ENCODE assay signal across 9 mouse cellular contexts in the genomic region with DNA sequence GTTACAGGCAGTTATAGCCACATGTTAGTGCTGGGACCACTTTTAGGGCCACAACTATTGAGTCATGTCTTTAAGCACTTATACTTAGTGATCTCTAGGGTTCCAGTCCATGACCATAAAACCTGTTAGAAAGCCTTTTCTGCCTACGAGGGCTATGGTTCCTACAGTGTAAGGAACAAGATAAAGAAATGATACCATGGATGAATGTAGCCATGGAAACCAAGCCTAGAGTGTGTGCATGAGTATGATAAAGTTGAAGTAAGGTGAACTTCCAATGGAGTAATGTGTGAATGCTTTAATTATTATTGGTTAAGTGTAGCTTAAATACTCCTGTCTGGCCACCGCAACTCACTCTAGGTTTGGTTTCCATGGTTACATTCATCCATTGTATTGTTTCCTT. TPM values are rescaled to one million over a fixed set of nuclear protein-coding genes. Genes with fewer than 3 reads are reported as not detected.
A peak's percentile ranks its signal among the peaks of the same experiment; 100 is the strongest.
DNase-seq lines count a peak whose midpoint lies in the region; ATAC-seq and TF ChIP-seq lines count a peak whose summit lies in the region.
"Had no signal": no experiment of that assay in that cellular context is flagged by ENCODE, and none has a peak within 500 bp of the region (broad histone marks: within the 10 kb centered on the region; RNA-seq: fewer than 3 reads in every experiment).

No protein-coding gene starts in this region.

- H3K9ac ChIP-seq in embryonic facial prominence, embryonic 15.5 days = no peak overlapping the region
- no peak overlapping the region for H3K9ac ChIP-seq in intestine, postnatal 0 days (ENCODE audit: low read depth, low read length)

- no peak overlapping the region for H3ac ChIP-seq in myocyte (ENCODE audit: control insufficient read depth, insufficient read length)

- H3K4me1 ChIP-seq in lung, adult 2 months (ENCODE audit: control insufficient read depth, insufficient read depth, low read length) = peaks cover 12% of the 10 kb centered on the region
- peaks cover 10% of the 10 kb centered on the region for H3K4me1 ChIP-seq in embryonic facial prominence, embryonic 15.5 days
- peaks cover 4% of the 10 kb centered on the region; the same call in 1 of the 2 replicates for H3K4me1 ChIP-seq in intestine, postnatal 0 days (replicated peaks; ENCODE audit: control insufficient read depth, insufficient read depth, low read length)

- peak overlapping the region; percentile 52 for H3K4me2 ChIP-seq in embryonic facial prominence, embryonic 15.5 days (replicated peaks)
- peak overlapping the region; percentile 56; the same call in 1 of the 2 replicates for H3K4me2 ChIP-seq in intestine, postnatal 0 days (replicated peaks; ENCODE audit: low read depth)
- peak overlapping the region; percentile 70 for H3K4me2 ChIP-seq in myocyte (ENCODE audit: low read depth)

- H3K27ac ChIP-seq in embryonic facial prominence, embryonic 15.5 days (replicated peaks) = no peak overlapping the region
- no peak overlapping the region for H3K27ac ChIP-seq in intestine, postnatal 0 days (ENCODE audit: low read depth, low read length)

- peaks cover 27% of the 10 kb centered on the region; the same call in 1 of the 2 replicates for H3K36me3 ChIP-seq in embryonic facial prominence, embryonic 15.5 days
- 0 out of 2 replicates have a peak, but pooled peaks cover 4% of the 10 kb centered on the region for H3K36me3 ChIP-seq in intestine, postnatal 0 days (ENCODE audit: control insufficient read depth, insufficient read depth)
- H3K36me3 ChIP-seq in myocyte (ENCODE audit: control insufficient read depth, insufficient read depth) = peaks cover 46% of the 10 kb centered on the region

- 57% methylated on average over 2 of the region's 2 CpGs for WGBS in lung, adult 2 months
- 93% methylated on average over 2 of the region's 2 CpGs for WGBS in embryonic facial prominence, embryonic 15.5 days
- 60% methylated on average over 2 of the region's 2 CpGs for WGBS in intestine, postnatal 0 days

- TF ChIP-seq CTCF in lung, adult 2 months (IDR thresholded peaks at IDR 0.05; ENCODE audit: insufficient read depth, low read length) = no peak
- no peak for TF ChIP-seq CTCF in intestine, postnatal 0 days (IDR thresholded peaks at IDR 0.05; ENCODE audit: low read depth)

- no peak for TF ChIP-seq POLR2A in lung, adult 2 months (IDR thresholded peaks at IDR 0.05; ENCODE audit: borderline replicate concordance, extremely low read depth, low read depth, low read length)
- TF ChIP-seq POLR2A in myocyte (IDR thresholded peaks at IDR 0.05; ENCODE audit: insufficient read length, low read depth) = no peak

- no peak for DNase-seq in lung, adult 2 months
- DNase-seq in lung, postnatal 10 days = no peak
- no peak for DNase-seq in layer of hippocampus, adult 8-10 months (ENCODE audit: low spot score in 2 of 2)
- no peak for DNase-seq in urinary bladder, postnatal 36 days (ENCODE audit: low spot score in 2 of 2)
- no peak for DNase-seq in retina, postnatal 1 day
- DNase-seq: thymus, adult 2 months had no signal

- H3K4me3 ChIP-seq in lung, adult 2 months (replicated peaks; ENCODE audit: extremely low read depth, low read depth, low read length) = peak overlapping the region; percentile 16
- H3K4me3 ChIP-seq in embryonic facial prominence, embryonic 15.5 days (replicated peaks) = peak overlapping the region; percentile 88; the same call in 1 of the 2 replicates
- H3K4me3 ChIP-seq in intestine, postnatal 0 days (ENCODE audit: low read depth, low read length) = peak overlapping the region; percentile 92
- peak overlapping the region; percentile 76 for H3K4me3 ChIP-seq in myocyte

- no peak for ATAC-seq in embryonic facial prominence, embryonic 15.5 days (ENCODE audit: insufficient number of reproducible peaks, low FRiP score, low TSS enrichment, low read depth)
- no peak for ATAC-seq in intestine, postnatal 0 days

- no peaks in the 10 kb centered on the region for H3K9me3 ChIP-seq in embryonic facial prominence, embryonic 15.5 days (replicated peaks)
- peaks cover 4% of the 10 kb centered on the region; the same call in 1 of the 2 replicates for H3K9me3 ChIP-seq in intestine, postnatal 0 days (ENCODE audit: control insufficient read depth)

- H3K27me3 ChIP-seq in embryonic facial prominence, embryonic 15.5 days = no peaks in the 10 kb centered on the region
- H3K27me3 ChIP-seq in intestine, postnatal 0 days (replicated peaks; ENCODE audit: control insufficient read depth, insufficient read depth, low read length) = no peaks in the 10 kb centered on the region
- no peaks in the 10 kb centered on the region for H3K27me3 ChIP-seq in myocyte (ENCODE audit: control insufficient read depth, insufficient read depth, insufficient read length)

- peaks cover 65% of the 10 kb centered on the region for H3K79me2 ChIP-seq in myocyte (ENCODE audit: control insufficient read depth, insufficient read depth)

TF ChIP-seq in myocyte, 11 proteins besides CTCF, POLR2A, EP300 and RAD21:
- no peak for TF ChIP-seq CEBPB (IDR thresholded peaks at IDR 0.05; ENCODE audit: insufficient read depth, poor library complexity, severe bottlenecking)
- no peak for TF ChIP-seq SRF (IDR thresholded peaks at IDR 0.05; ENCODE audit: control insufficient read depth, insufficient read length, low read depth)
- TF ChIP-seq TCF3 (IDR thresholded peaks at IDR 0.05; ENCODE audit: insufficient read length, low read depth) = no peak
- TF ChIP-seq E2F4 (IDR thresholded peaks at IDR 0.05; ENCODE audit: insufficient read depth) = no peak
- TF ChIP-seq MYOG (IDR thresholded peaks at IDR 0.05; ENCODE audit: control insufficient read depth in 1 of 3, insufficient read depth in 1 of 3, insufficient read length in 2 of 3, low read depth in 2 of 3) = no peak
- TF ChIP-seq POLR2AphosphoS2 (IDR thresholded peaks at IDR 0.05; ENCODE audit: insufficient read length, low read depth) = no peak
- TF ChIP-seq USF1 (IDR thresholded peaks at IDR 0.05; ENCODE audit: low read depth) = no peak
- TF ChIP-seq TCF12 (IDR thresholded peaks at IDR 0.05; ENCODE audit: insufficient read depth, poor library complexity, severe bottlenecking) = no peak
- TF ChIP-seq MAX (IDR thresholded peaks at IDR 0.05; ENCODE audit: low read depth) = no peak

RNA-seq across cellular contexts. Expression of gene Resf1, which starts 1.8 kb away (rescaled TPM):
- polyA plus RNA-seq in lung, adult 2 months (2012; rRNA removed) = 11.4 and 20.4 TPM in 2 replicates
- 39.9 and 42.5 TPM in 2 replicates for polyA plus RNA-seq in embryonic facial prominence, embryonic 15.5 days (2015; fragmentation: Nextera tagmentation; extraction: Ambion mirVana)
- 16.3 and 18.9 TPM in 2 replicates for polyA plus RNA-seq in intestine, postnatal 0 days (2015; fragmentation: Nextera tagmentation; extraction: Ambion mirVana)
- 8.2 TPM for polyA plus RNA-seq in myocyte (2012; fragmentation: generic; extraction: Trizol)
- total RNA-seq in layer of hippocampus, adult 8-10 months (2022) = 10 to 100 TPM; 16.9 to 19.2 (median 17.5) TPM

Comparison
In these comparisons a context has a peak if more than half of its experiments do, and no peak if none do; other contexts are left out.
1. H3K4me3 ChIP-seq: peak in every context shown above with its lines; median percentile 92 in intestine, postnatal 0 days; 88 in embryonic facial prominence, embryonic 15.5 days; 76 in myocyte; 16 in lung, adult 2 months.